Mouse (Mus musculus) intestine, postnatal 0 days (tissue): ENCODE data around the gene Robo1. TPM values are rescaled to one million over a fixed set of nuclear protein-coding genes. Genes with fewer than 3 reads are reported as not detected.

Source experiments
- ATAC-seq: fragments of 200-750 bp; cut with Nextera tagmentation; 2 replicates; pipeline ENCODE4 v1.8.0; 2017; ENCODE audit warnings: mild to moderate bottlenecking, moderate TSS enrichment, moderate library complexity
- H3K27ac ChIP-seq: fragments of 300-500 bp; sonication (generic); 2 replicates; pipeline ENCODE4 v1.5.1; 2014; ENCODE audit warnings: mild to moderate bottlenecking, low read depth, low read length, moderate library complexity
- H3K27me3 ChIP-seq: fragments of 300-500 bp; sonication (generic); replicated peaks from 2 replicates; pipeline ENCODE4 v1.6.1; 2014; ENCODE audit warnings: low read length, mixed read lengths; ENCODE audit not compliant: control insufficient read depth, insufficient read depth
- H3K36me3 ChIP-seq: fragments of 300-500 bp; sonication (generic); 2 replicates; pipeline ENCODE4 v1.6.1; 2014; ENCODE audit warnings: mild to moderate bottlenecking, moderate library complexity; ENCODE audit not compliant: control insufficient read depth, insufficient read depth
- H3K4me1 ChIP-seq: fragments of 300-500 bp; sonication (generic); replicated peaks from 2 replicates; pipeline ENCODE4 v1.6.1; 2014; ENCODE audit warnings: antibody characterized with exemption, low read length, mixed read lengths; ENCODE audit not compliant: control insufficient read depth, insufficient read depth
- H3K4me2 ChIP-seq: fragments of 300-500 bp; sonication (generic); replicated peaks from 2 replicates; pipeline ENCODE4 v1.6.1; 2014; ENCODE audit warnings: low read depth, mild to moderate bottlenecking, moderate library complexity
- H3K4me3 ChIP-seq: fragments of 300-500 bp; sonication (generic); 2 replicates; pipeline ENCODE4 v1.5.1; 2014; ENCODE audit warnings: low read depth, low read length
- H3K9ac ChIP-seq: fragments of 300-500 bp; sonication (generic); 2 replicates; pipeline ENCODE4 v1.6.1; 2014; ENCODE audit warnings: mild to moderate bottlenecking, low read depth, low read length
- H3K9me3 ChIP-seq: fragments of 300-500 bp; sonication (generic); 2 replicates; pipeline ENCODE4 v1.6.1; 2016; ENCODE audit warnings: mixed run types; ENCODE audit not compliant: control insufficient read depth
- CTCF ChIP-seq: sonication (generic); IDR thresholded peaks from 2 replicates; pipeline ENCODE4 v1.5.1; 2016; ENCODE audit warnings: low read depth, mild to moderate bottlenecking, control low read depth, antibody characterized with exemption, moderate library complexity
- WGBS: fragments of 180-500 bp; shearing (Covaris S2); extraction: QIAGEN DNeasy Blood & Tissue Kit; methylation state at CpG from one replicate; pipeline ENCODE4 v1.1.7; 2014; 5-methylcytosine and 5-hydroxymethylcytosine counted together
- polyA plus RNA-seq: library from polyadenylated mRNA; unstranded; fragments of >200 nt; fragmentation: Nextera tagmentation; extraction: Ambion mirVana; gene quantifications from 2 replicates; pipeline ENCODE4 v1.2.1, GENCODE M21; 2015

Gene Robo1
- polyA plus RNA-seq, 1 experiment from 2014 or later: 2.7 TPM

GRCm38 (mm10) chr16:72889401-72889800, 581.3 kb downstream of the Robo1 start:
- TF ChIP-seq CTCF: no peak
- ATAC-seq: no peak
- Histone ChIP-seq H3K9ac (no peak overlapping the region), H3K4me3 (no peak overlapping the region), H3K36me3 (no peaks in the 10 kb centered on the region), H3K4me2 (no peak overlapping the region), H3K27me3 (no peaks in the 10 kb centered on the region), H3K9me3 (no peaks in the 10 kb centered on the region), H3K4me1 (no peaks in the 10 kb centered on the region), H3K27ac (no peak overlapping the region)
- 89% methylated on average over 9 of the region's 9 CpGs for WGBS

DNA sequence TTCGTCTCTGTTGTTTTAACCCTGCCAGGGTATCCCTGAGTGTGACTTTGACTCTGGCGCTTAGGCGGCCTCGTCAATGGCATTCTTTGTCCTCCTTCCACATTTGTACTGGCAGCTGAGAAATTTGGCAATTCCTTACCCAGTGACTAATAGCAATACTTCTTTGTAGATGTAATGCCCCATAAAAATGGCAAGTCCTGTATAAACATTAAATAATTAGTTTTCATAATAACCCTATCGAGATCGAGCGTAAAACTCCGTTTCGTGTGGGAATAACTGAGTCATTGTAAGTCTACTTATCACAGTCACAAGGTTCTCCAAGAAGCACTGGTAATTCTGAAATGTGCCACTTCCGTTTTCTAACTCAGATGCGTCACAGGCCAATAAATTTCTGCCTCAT, 589.0 kb downstream of the Robo1 start:
- Histone ChIP-seq H3K9ac (no peak overlapping the region), H3K27ac (no peak overlapping the region), H3K9me3 (no peaks in the 10 kb centered on the region), H3K36me3 (no peaks in the 10 kb centered on the region), H3K4me3 (no peak overlapping the region), H3K27me3 (no peaks in the 10 kb centered on the region), H3K4me2 (no peak overlapping the region), H3K4me1 (no peaks in the 10 kb centered on the region)
- TF ChIP-seq CTCF: no peak
- no peak for ATAC-seq
- 87% methylated on average over 11 of the region's 11 CpGs for WGBS

DNA sequence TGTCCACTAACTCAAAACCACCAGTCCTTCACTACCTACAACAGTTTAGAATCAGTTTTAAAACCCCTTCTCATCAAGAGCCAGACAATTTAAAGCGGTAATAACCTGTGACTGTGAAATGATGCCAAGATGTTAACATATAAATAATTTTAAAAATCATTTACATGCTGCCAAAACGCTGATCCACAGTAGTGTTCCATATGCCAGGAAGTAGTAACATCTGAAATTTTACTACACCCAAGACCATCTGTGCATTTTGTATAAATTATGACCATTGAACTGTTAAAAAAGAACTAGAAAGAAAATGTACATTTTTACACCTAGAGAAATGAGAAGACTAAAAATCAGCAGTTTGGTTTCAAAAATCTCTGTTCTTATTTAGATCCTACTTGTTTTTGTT, 600.8 kb downstream of the Robo1 start:
- Histone ChIP-seq H3K4me1 (no peaks in the 10 kb centered on the region), H3K27ac (no peak overlapping the region), H3K4me3 (no peak overlapping the region), H3K27me3 (no peaks in the 10 kb centered on the region), H3K9me3 (no peaks in the 10 kb centered on the region), H3K36me3 (no peaks in the 10 kb centered on the region; the same call in 1 of the 2 replicates), H3K9ac (no peak overlapping the region), H3K4me2 (no peak overlapping the region)
- 79% methylated on average over 2 of the region's 2 CpGs for WGBS
- no peak for ATAC-seq
- no peak for TF ChIP-seq CTCF

DNA sequence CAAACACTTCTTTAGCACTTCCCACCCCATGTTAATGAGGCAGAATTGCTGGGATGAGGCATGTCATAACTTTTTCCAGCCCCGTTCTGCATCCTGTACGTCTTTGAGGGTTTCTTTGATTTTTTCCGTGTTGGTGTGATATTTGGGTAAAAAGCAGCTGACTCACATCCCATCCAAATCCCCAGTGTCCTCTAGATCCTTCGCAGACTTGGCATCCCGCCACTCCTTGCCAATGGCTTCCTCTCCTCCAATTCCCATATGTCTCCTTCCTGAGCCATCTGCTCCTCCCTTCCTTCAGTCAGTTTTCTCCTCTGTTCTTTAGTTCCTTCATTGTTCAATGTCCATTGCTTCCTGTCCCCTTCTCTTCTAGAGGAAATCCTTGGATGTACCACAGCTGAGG, 605.0 kb downstream of the Robo1 start:
- H3K27ac ChIP-seq: no peak overlapping the region
- H3K4me2 ChIP-seq: no peak overlapping the region
- no peaks in the 10 kb centered on the region for H3K4me1 ChIP-seq
- H3K36me3 ChIP-seq: no peaks in the 10 kb centered on the region
- H3K4me3 ChIP-seq: no peak overlapping the region
- H3K27me3 ChIP-seq: no peaks in the 10 kb centered on the region
- WGBS: 64% methylated on average over 5 of the region's 5 CpGs
- no peaks in the 10 kb centered on the region for H3K9me3 ChIP-seq
- no peak for ATAC-seq
- no peak for TF ChIP-seq CTCF
- H3K9ac ChIP-seq: no peak overlapping the region

GRCm38 (mm10) chr16:72914068-72914630, 606.0 kb downstream of the Robo1 start:
- H3K4me3 ChIP-seq: no peak overlapping the region
- H3K9ac ChIP-seq: no peak overlapping the region
- no peak for TF ChIP-seq CTCF
- no peaks in the 10 kb centered on the region for H3K9me3 ChIP-seq
- no peak overlapping the region for H3K27ac ChIP-seq
- H3K27me3 ChIP-seq: no peaks in the 10 kb centered on the region
- H3K4me2 ChIP-seq: no peak overlapping the region
- H3K4me1 ChIP-seq: no peaks in the 10 kb centered on the region
- ATAC-seq: no peak
- 74% methylated on average over 4 of the region's 4 CpGs for WGBS
- no peaks in the 10 kb centered on the region for H3K36me3 ChIP-seq

DNA sequence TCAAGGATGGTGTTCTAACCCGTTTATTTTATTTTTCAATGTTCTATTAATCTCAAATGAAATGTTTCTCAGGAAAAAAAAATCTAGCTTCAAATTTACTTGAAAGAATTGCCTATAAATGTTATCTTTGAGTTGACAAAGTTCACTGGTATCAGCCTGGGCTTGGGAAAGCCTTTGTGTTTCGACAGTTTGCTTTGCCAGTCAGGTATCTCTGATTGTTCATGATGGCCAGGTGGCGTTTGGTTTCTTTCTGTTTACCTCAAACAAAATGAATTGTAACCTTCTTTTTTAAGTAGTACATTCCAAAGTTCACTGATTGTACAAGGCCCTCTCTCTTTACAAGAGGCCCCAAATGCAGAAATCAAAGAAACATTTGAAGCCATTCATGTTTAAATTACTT, 611.9 kb downstream of the Robo1 start:
- Histone ChIP-seq H3K9me3 (no peaks in the 10 kb centered on the region), H3K4me2 (no peak overlapping the region), H3K27me3 (no peaks in the 10 kb centered on the region), H3K27ac (no peak overlapping the region), H3K4me1 (peaks cover 3% of the 10 kb centered on the region; the same call in 1 of the 2 replicates), H3K9ac (no peak overlapping the region), H3K4me3 (no peak overlapping the region), H3K36me3 (no peaks in the 10 kb centered on the region)
- peak; percentile 65; the same call in 1 of the 2 replicates for ATAC-seq
- WGBS: 44% methylated on average over 3 of the region's 3 CpGs
- no peak for TF ChIP-seq CTCF
